Mouse (Mus musculus) embryonic fibroblast, embryonic 13.5 days (primary cell): ENCODE data around the gene Cpeb1.

Experiments
- CTCF ChIP-seq: IDR thresholded peaks from 2 replicates; pipeline ENCODE4 v1.5.1; 2011; ENCODE audit warnings: mild to moderate bottlenecking, control low read depth, low read length, moderate library complexity, borderline replicate concordance; ENCODE audit not compliant: insufficient read depth
- POLR2A ChIP-seq: IDR thresholded peaks from 2 replicates; pipeline ENCODE4 v1.6.1; 2011; ENCODE audit warnings: low read depth, mild to moderate bottlenecking, control low read depth, low read length, moderate library complexity

GRCm38 (mm10) chr7:81301323-81301722, 153.9 kb downstream of the Cpeb1 start:
- no peak for TF ChIP-seq CTCF
- no peak for TF ChIP-seq POLR2A
